Mouse (Mus musculus): ENCODE results near the gene Tk1.
A peak's percentile ranks its signal among the peaks of the same experiment; 100 is the strongest.

Gene Tk1

DNA sequence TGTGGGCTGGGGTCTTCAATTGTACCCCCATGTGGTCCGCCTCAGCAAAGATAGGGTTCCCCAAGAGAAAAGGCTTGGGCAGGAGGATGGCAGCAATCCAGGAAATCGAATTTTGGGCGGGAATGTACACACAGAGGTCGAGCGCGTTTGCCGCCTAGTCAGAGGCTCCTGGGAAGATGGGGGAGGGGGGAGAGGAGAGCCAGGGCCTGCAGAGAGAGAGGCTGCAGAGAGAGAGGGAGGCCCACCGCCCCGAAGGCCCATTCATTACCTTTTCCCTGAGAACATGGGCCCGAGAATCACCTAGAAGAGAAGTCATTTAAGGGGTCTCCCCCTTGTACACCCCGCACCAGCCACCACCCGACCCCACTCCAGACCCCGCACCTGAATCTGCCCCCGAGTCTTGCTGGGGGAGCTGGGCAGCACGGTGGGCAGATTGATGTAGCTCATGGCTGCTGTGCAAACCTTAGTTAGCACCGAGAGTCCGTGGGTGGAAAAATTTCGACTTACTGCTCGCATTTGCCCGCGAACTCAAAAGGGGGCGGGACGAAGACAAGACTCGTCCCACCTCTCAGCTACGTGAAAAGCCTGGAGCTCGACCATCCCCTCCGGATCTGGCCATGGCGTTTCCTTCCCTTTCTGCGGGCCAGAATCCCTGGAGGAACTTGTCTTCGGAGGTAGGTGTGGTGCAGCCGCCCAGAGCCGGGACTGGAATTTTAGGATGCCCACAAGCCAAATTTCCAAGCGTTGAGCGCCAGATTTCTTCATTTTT lies at the start of gene Tk1, which contains the start of gene Afmid:
Gene Tk1, minus strand, starts transcription at position 760 of the 769 bp plus-strand sequence.
Gene Afmid, plus strand, starts transcription at position 592 of the 769 bp plus-strand sequence.
- DNase-seq (ENCODE audit: low spot score in 2 of 2), result no peak

DNA sequence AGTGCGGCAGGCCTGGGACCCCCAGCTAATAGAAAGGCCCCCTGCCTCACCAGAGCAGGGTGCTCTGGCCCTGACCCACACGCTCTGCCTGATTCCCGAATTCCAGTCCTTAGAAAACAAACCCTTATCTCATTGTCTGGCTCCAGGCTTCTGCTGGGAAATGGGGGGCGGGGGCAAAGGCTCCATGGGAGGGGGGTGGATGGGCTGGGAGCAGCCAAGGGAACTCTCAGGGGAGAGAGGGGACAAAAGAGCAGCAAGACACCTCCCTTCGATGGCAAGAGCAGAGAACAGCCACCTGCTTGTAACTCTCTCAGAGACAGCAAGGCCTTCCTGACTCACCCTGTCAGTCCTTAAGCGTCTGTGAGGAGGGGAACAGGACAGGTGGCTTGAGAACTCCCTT lies 49.8 kb upstream of the Tk1 start:
- no peak for DNase-seq (ENCODE audit: low spot score in 2 of 2)

DNA sequence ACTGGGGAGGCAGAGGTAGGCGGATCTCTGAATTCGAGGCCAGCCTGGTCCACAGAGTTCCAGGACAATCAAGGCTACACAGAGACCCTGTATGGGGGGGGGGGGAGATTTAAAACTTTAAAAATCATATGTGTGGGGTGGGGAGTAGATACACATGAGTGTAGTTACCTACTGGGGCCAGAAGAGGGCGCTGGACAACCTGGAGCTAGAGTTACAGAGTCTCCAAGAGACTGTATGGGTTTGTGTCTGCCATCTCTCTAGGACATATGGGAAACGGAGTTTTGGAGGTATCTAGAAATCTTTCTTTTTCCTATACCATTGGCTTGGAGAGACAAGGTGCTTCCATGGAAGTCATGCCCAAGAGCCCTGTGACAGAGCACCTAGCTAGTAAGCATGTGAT lies 48.5 kb upstream of the Tk1 start:
- no peak for DNase-seq (ENCODE audit: low spot score in 2 of 2)

DNA sequence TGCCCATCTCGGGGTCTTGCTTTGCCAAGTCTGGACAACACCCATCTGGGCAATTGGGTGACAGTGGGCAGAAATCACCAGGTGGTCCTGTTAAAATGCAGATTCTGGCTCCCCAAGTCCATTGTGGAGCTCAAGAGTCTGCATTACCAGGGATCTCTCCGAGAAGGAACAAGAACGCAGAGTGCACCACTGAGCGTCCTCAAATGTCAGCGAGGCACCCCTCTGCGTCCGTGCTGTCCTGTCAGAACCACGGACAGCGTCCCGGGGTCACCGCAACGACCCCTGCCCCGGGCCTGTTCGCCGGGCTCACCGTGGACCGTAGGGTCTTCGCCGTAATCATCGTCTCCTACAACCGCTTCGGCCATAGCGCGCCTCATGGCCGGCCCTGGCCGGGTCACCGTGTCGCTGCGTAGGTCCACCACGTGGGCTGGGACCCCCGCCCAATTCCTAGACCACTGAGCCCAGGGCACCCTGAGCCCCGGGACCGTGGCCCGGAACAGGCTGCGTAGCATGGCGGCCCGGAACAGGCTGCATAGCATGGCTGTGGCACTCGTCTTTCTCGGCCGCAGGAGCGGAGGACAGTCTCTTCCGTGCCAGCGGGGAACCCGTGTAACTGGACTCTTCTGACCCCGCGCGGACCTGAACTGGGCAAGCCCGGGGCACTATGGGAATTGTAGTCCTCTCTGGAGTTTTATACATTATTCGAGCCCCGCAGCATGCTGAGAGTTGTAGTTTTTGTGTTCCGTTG lies 47.1 kb upstream of the Tk1 start, which contains the start of gene Tha1:
Gene Tha1, minus strand, starts transcription at position 621 of the 748 bp plus-strand sequence.
- DNase-seq (ENCODE audit: low spot score in 2 of 2), result peak in 1 of 2 experiments; percentile 64

DNA sequence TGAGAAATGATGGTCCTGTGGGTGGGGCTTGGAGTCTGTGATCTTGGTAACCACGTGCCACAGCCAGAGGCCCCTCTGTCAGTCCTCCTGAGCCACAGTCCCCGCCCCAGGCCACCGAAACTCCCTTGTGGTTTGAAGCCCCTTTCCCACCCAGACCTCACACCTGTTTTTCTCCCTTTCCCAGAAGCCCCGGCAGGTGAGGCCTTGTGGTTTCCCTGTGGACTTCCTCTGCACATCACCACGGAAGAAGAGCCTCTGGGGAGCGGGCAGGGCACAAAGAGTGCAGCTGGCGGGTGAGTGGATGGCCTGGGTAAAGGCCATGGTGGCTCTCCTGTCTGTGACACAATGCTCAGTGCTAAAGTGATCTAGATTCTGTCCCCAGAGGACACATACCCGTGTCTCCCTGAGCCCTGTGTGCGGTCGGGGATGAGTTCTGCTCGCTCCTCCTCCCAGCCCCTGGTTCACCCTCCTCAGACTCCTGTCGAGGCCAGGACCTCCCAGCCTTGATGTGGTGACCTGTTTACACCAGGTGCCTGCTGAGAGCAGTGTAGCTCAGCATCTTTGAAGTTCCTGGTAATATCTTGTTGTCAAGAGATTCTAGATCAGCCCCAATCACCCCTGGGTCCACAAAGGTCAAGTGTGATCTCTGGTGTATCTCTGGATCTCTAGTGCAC lies 46.2 kb upstream of the Tk1 start:
- no peak for DNase-seq (ENCODE audit: low spot score in 2 of 2)

DNA sequence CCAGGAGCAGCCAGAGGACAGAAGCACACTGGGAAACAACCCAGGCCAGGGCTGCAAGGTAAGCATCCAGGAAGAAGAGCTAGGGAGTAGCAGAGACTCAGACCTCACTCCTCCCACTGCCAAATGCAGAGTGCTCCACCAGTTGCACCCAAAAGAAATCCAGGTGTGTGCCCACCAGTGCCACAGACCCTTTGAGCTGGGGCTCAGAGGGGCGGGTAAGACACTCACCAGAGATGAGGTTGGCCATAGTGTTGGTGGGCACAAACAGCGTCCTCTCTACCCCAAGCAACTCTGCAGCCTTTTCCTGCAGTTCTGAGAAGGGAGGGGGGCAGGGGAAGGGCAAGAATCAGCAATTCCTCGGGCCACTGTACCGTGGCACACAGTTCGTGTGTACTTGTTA lies 45.5 kb upstream of the Tk1 start:
- no peak for DNase-seq (ENCODE audit: low spot score in 2 of 2)

DNA sequence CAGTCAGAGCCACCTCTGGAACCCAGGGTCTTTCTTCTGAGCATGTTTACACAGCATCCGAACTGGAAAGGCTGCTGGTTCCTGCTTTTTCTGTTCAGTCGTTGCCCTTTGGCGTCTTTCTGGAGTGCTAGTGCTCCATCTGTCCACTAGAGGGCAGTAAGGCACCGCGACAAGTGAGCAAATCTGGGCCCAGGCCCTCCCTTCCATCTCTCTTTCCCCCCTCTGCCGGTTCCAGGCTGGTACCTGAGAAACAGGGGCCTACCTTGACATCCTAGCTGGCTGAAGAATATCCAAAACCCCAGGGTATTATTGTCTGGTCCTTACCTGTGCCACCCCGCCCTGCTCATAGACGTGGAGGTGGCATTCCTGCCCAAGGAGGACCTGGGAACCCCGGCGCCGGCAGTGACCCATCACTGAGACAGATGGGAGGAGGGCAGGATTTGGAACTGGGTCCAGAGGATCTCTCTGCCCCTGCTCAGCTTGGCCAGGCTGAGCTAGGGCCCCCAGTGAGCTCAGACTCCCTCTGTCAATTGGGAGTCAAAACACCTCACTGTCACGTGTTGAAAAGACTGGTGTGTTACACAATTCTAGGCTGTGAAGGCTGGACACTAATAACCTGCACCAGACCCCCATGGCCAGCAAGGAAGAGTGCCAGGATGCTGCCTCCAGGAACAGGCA lies 44.9 kb upstream of the Tk1 start:
- peak; percentile 58 to 76 for DNase-seq (ENCODE audit: low spot score in 2 of 2)

DNA sequence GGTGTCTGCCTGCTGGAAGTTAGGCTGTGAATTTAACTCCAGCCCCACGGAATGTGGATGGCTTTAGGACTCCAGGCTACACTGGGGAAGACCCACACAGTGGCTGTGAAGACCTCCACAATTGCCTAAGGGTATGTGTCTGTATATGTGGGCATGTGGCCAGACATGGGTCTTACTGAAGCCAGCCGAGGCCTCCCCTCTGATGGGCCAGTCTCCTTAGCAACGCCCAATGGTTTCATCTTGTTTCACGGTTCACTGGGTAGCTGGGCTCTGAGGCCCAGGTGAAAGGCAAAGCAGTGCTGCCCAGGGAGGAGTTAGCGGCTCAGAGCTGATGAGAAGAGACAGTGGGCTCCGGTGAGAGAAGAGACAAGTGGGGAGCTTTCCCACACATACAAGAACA lies 40.1 kb upstream of the Tk1 start:
- no peak for DNase-seq (ENCODE audit: low spot score in 2 of 2)

DNA sequence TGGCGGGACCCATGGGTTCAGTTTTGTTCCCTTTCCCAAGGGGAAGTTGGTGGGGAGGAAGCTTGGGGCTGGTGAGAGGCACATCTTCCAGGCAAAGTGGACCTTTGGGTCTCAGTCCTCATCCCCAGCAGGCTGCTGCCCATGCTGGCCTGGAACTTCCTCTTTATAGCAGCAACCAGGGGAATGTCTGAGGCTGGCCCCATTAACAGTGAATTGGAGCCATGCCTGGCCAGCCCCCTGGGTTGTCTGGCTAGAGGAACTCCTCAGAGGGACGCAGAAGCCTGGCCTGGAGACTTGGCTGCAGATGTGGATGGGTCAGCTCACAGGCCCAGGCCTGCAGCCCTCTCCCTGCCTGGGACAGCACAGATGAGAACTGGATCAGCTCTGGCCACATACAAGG lies 38.9 kb upstream of the Tk1 start:
- DNase-seq (ENCODE audit: low spot score in 2 of 2), result no peak

DNA sequence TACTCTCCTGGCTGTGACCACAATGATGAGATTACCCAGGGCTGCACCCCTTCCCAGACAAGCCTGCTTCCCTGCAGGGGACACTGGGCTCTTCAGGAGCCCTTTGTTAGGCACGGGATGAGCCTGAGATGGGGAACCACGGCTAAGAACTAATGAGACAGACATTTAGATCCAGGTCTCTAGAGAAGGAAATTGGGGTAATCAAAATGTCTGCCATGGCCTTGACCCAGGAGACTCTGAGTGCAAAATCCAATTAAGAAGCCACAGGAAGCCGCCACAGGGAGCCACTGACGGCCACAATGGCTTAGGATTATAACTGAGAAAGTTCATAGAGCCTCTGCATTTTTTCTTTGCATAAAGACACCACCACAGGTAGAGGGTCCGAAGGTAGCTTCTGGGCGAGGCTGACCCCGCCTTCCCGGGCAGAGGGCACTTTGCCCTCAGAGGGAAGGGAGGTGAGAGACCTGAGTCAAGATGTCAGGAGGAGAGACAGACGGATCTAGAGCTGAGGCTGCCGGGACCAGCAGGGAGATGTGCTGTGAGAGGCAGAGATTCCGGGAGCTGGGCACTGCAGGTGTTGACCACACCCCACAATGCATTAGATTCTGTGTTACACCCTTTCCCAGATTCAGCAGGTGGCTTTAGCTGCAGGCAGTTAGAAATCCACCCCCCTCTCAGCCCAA lies 37.4 kb upstream of the Tk1 start:
- no peak for DNase-seq (ENCODE audit: low spot score in 2 of 2)

DNA sequence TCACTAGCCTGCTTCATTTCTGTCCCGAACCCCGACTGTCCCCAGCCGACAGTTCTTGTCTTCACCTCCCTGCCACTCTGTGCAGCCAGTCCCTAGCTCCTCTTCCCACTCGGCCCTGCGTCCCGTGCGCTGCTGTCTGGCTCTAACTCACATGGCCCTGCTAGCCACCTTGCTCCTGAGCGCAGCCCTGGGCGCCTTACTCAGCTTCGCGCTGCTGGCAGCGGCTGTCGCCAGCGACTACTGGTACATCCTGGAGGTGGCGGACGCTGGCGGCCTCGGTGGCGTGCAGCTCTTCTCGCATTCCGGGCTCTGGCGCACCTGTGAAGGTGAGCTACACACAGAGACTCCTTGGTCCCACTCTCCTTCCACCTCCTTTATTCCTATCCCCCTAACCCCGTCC lies 34.7 kb upstream of the Tk1 start, which contains the start of gene Tmem235:
Gene Tmem235, plus strand, starts transcription at position 152 of the 400 bp plus-strand sequence.
- DNase-seq (ENCODE audit: low spot score in 2 of 2), result no peak

DNA sequence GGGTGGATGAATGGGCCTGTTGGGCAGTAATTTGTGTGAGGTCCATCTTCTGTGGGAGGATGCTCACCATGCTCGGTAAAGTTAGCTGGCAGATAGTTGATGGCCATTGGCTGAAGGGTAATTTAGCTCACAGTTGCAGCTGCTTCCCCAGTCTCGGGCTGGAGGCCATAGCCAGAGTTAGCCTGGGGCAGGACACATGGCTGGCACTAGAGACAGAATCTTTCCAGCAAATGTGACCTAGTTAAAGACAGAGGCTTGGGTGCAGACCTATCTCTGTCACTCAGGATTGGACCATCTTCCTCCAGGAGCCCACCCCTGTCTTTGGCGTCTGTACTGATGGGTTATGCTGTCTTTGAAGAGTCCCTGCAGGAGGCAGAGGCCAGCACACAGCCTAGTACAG lies 32.5 kb upstream of the Tk1 start:
- no peak for DNase-seq (ENCODE audit: low spot score in 2 of 2)

DNA sequence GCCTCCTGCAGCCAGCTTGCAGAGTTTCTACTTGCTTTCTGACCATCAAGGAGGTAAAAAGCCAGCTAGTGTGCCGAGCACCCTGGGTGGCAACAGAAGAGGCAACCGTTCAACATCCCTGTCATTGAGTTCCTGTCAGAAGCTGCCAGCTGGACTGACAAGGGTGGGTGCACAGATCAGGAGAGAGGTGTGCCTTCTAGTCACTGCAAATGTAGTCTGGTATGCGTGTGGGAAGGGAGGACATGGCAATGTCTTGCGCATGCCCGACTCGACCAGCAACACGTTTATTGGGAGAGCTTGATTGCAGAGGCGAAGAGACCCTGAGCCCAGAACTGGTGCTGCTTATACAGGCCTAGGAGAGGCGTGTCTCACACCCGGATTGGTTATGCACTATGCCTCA lies 31.6 kb upstream of the Tk1 start:
- no peak for DNase-seq (ENCODE audit: low spot score in 2 of 2)

DNA sequence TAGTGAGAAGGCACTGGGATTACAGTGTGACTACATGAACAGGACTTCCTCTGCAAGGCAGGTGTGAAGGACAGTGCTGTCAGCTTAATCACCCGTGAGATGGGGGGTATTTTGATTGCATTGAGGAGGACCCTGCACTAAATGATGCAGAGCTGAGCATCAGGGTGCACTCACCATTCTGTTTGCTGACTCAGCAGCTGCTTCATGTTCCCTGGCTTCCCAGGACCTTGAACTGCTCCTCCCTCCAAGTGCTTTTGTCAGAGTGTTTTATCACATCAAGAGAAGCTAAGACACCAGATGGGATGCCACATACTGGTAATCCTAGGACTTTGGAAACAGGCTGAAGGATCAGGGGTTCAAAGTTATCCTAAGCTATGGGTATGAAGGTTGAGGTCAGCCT lies 30.1 kb upstream of the Tk1 start:
- DNase-seq (ENCODE audit: low spot score in 2 of 2), result no peak

DNA sequence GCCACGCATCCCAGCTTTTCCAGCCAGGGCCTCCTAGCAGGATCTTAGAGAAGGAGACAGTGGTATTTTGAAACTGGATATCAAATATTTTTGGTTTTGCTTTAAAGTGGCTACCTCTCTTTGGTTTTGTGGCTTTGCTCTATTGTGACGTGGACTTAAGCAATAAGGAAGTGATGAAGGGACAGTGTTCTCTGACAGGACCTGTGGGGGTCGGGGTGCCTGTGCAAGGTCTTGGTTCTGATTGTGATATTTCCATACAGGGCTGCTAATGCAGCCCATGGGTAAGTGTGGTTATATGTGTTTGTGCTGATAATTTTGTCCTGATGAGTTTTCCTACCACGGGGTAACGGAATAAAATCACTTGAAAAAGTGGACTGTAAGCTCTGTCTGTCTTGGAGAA lies 29.5 kb upstream of the Tk1 start:
- no peak for DNase-seq (ENCODE audit: low spot score in 2 of 2)

DNA sequence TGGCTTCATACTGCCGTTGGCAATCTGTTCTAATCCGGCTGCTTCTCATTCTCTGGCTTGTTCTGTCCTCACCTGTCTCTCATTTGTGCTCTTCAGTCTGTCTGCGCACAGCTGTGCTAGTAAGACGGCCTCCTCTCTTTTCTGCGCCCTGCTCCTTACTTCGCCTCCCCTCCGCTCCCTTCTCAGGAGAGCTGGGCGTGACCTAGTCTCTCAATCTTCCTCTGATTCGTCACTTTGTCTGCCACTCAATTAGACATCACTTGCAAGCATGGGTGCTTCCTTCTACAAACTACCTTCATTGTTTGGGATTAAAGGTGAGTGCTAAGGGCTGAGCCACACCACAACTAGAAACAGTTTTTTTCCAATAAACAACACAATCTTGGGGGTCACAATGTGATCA lies 28.3 kb upstream of the Tk1 start:
- DNase-seq (ENCODE audit: low spot score in 2 of 2), result no peak

DNA sequence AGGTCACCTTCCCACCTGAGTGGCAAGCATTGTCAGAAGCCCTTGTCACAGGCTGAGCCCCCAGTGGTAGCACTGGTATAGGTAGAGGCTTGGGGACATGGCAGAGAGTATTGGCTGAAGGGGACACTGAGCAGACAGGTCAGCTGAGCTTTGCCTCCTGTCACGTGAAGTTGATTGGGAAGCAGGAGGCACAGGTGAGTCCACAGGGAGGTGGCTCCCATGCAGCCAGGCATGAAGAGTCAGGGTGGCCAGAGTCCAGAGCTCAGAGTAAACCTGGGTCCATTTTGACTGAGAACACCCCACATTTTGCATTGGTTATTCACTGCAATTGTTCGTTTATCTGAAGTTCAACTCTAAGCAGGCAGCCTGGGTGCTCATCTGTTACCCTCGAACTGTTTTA lies 27.0 kb upstream of the Tk1 start:
- no peak for DNase-seq (ENCODE audit: low spot score in 2 of 2)

DNA sequence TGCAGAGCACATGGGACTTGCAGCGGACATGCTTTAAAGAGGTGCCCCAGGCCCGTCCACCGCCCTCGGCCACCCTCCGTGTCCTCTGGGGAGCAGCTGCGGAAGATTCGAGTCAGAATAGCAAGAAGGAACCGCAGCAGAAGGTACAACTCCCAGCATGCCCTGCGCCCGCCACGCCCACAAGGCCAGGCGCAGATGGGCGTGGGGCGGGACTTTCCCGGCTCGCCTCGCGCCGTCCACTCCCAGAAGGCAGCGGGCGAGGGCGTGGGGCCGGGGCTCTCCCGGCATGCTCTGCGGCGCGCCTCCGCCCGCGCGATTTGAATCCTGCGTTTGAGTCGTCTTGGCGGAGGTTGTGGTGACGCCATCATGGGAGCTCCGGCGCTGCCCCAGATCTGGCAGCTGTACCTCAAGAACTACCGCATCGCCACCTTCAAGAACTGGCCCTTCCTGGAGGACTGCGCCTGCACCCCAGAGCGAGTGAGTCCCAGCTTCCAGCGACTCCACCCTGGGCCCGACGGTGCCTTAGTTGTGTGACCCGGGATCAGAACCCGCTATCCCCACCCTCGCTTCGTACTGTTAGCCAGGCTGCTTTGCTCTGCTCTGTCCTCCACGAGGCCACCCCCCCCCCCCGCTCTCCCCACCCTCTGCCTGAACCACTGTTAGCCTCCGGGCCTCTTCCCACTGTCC lies 23.2 kb upstream of the Tk1 start, which contains the start of gene Birc5:
Gene Birc5, plus strand, starts transcription at position 267 of the 687 bp plus-strand sequence.
- DNase-seq (ENCODE audit: low spot score in 2 of 2), result peak; percentile 90 to 93

DNA sequence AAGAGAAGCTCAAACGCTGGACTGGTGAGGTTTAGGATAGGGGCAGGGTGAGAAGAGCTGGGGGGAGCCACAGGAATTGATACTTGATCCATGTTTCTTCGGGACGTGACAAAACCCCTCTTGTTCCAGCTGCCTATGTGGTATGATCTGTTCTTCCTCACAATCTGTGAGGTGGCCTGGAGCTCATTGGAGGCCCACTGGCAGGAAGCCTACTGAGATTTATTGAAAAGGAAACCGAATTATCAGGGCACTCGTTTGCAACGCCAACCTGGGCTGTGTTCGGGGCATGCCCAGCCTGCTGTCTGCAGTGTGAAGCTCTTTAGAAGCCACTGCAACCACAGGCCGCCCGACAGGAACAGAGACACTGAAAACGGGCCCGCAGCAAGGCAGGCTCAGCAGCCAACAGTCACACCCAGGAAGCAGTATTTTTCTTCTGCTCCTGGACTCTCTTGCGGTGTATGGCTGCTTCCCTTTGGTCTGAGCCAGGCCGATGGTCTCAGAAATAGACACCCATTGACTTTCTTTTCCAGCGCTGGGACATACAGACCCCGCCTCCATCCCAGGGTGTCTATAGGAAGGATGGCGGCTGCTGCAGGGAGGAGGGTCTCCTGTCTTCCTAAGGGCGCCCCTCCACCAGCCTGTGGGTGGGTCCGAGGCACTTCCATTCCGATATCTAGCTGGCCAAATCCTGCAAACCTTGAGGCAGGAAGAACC lies 22.5 kb upstream of the Tk1 start:
- DNase-seq (ENCODE audit: low spot score in 2 of 2), result no peak
